Mouse (Mus musculus): ENCODE measurements around the gene Adcy9. TPM values are rescaled to one million over a fixed set of nuclear protein-coding genes. Genes with fewer than 3 reads are reported as not detected.

The Adcy9 gene
- polyA plus RNA-seq, 1 experiment from 2014 or later = 10.4 TPM

DNA sequence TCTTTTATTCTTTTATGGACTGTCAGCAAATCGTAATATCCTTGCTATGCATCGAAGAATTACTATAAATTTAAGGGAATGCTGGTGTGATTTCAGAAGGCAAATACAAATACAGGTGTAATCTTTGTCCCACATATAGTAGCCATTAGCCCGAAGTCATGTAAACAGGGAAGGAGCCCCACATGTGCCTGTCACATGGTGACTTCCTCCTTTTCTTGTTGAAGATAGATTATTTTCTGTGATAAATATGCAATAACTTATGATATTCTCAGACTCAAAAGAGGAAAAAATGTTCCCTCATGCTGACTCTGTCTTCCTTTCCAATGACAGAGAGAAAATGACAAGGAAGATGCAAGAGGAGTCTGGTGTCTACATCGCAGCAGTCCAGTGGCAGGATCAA lies 112.5 kb downstream of the Adcy9 start:
- H3K27ac ChIP-seq = no peak overlapping the region
- no peaks in the 10 kb centered on the region for H3K79me2 ChIP-seq (ENCODE audit: inconsistent target)
- H3K36me3 ChIP-seq (ENCODE audit: inconsistent target) = peaks cover 24% of the 10 kb centered on the region; the same call in 1 of the 2 replicates
- WGBS (ENCODE audit: missing documents) = 70% methylated on average over 4 of the region's 4 CpGs
- no peak overlapping the region for H3K4me3 ChIP-seq (ENCODE audit: inconsistent target)

DNA sequence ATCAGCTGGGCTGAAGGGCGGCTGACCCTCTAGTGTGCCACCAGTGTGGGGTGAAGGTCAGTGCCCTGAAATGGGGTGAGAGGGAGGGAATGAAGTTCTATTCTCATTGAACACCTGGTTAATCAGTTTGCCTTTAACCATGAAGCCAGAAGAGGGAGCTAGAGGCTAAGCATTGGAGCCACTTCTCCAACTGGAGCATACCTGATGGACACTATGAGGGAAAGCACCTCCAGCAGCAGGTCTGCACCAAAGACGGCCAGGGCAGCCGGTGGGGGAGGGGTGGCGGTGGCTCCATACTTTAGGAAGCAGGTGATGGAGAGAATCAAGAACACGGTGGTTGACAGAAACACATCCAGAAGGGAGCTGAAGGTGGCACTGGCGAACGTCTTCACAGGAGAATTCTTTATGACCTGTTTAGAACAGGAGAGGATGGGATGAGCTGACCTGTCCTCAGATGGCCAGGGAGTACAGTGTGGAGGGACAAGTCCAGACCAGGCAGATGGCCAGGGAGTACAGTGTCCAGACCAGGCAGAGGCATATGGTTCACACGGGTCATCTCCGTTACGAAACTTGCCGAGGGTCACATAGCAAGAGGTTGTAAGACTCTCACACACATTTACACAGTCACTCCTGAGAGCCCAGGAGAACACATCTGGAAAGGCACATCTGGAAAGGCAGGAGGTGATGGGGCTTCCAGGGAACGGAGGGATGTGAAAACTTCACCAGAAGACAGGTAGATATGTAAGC lies 115.9 kb downstream of the Adcy9 start:
- Histone ChIP-seq H3K27ac (no peak overlapping the region), H3K36me3 (ENCODE audit: inconsistent target) (peaks cover 37% of the 10 kb centered on the region; the same call in 1 of the 2 replicates), H3K4me3 (ENCODE audit: inconsistent target) (no peak overlapping the region), H3K79me2 (ENCODE audit: inconsistent target) (no peaks in the 10 kb centered on the region)
- 82% methylated on average over 12 of the region's 12 CpGs for WGBS (ENCODE audit: missing documents)

DNA sequence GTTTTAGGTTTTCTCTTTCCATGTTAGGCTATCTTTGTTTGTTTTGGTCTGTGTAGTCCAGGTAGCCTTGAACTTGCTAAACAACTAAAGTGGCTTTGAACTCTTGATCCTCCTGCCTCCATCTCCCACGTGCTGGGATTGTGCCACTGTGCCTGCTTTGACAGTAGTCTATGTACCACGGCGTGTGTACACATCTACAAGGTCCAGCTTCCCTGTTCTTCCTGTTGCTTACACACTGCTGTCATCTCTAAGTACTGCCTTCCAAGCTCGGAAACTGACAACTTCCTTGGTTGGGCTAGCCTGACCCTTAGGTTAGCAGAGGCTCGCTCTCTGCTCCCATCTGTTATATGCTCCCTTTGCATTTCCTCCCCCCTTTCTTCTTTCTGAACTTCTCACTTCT lies 116.7 kb downstream of the Adcy9 start:
- WGBS (ENCODE audit: missing documents) = 82% methylated on average over 5 of the region's 5 CpGs
- Histone ChIP-seq H3K27ac (no peak overlapping the region), H3K4me3 (ENCODE audit: inconsistent target) (no peak overlapping the region), H3K36me3 (ENCODE audit: inconsistent target) (peaks cover 44% of the 10 kb centered on the region), H3K79me2 (ENCODE audit: inconsistent target) (no peaks in the 10 kb centered on the region)

DNA sequence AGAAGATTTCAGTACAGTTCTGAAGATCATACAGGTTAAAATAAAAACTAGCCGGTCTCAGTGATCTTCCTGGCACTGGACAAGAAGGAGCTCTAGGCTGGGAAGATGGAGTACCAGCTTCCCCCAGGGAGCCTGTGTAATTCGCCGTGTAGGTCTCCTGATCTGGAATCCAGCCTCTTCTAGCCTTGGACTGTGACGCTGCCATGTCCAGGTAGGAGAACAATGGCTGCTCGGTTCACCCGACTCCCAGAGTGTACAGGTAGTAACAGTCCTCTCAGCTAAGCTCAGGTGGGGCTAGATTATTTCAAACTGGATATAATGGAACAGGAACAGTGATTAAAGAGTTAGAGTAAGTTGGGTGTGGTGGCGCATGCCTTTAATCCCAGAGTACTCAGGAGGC lies 120.0 kb downstream of the Adcy9 start:
- no peak overlapping the region for H3K27ac ChIP-seq
- 96% methylated on average over 7 of the region's 7 CpGs for WGBS (ENCODE audit: missing documents)
- H3K36me3 ChIP-seq (ENCODE audit: inconsistent target) = peaks cover 56% of the 10 kb centered on the region
- H3K4me3 ChIP-seq (ENCODE audit: inconsistent target) = no peak overlapping the region
- H3K79me2 ChIP-seq (ENCODE audit: inconsistent target) = no peaks in the 10 kb centered on the region

DNA sequence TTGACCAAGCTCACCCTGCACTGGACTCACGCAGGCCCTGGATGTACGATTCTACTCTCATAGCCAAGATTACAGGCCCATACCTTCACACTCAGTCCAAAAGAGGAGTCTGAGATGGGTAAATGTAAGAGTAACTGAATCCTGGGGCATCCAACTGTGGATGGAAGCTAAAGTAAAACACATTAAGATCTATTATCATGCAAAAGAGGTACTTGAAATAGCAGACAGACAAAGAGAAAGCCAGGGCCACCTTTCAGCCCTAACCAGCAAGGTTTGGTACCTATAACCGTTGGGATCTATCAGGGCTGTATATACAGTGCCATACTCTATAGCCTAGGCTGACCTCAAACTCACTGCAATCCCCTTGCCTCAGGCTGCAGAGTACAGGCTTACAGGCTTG lies 127.0 kb downstream of the Adcy9 start:
- no peaks in the 10 kb centered on the region for H3K79me2 ChIP-seq (ENCODE audit: inconsistent target)
- no peak overlapping the region for H3K4me3 ChIP-seq (ENCODE audit: inconsistent target)
- H3K27ac ChIP-seq = no peak overlapping the region
- WGBS (ENCODE audit: missing documents) = 94% methylated on average over 3 of the region's 3 CpGs
- H3K36me3 ChIP-seq (ENCODE audit: inconsistent target) = peaks cover 29% of the 10 kb centered on the region

DNA sequence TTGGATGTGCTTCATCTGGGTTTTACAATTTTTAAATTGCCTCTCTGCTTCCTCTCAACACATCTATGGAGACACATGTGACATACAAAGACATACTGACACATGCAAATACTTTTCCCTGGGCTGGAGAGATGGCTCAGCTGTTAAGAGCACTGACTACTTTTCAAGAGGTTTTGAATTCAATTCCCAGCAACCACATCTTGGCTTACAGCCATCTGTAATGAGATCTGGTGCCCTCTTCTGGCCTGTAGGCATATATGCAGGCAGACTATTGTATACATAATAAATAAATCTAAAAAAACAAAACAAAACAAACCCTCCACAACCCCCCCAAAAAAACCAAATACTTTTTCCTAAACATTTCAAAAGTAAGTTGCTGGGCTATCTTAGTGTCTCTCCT lies 130.8 kb downstream of the Adcy9 start:
- Histone ChIP-seq H3K27ac (no peak overlapping the region), H3K79me2 (ENCODE audit: inconsistent target) (no peaks in the 10 kb centered on the region), H3K4me3 (ENCODE audit: inconsistent target) (no peak overlapping the region), H3K36me3 (ENCODE audit: inconsistent target) (peaks cover 23% of the 10 kb centered on the region; the same call in 1 of the 2 replicates)

DNA sequence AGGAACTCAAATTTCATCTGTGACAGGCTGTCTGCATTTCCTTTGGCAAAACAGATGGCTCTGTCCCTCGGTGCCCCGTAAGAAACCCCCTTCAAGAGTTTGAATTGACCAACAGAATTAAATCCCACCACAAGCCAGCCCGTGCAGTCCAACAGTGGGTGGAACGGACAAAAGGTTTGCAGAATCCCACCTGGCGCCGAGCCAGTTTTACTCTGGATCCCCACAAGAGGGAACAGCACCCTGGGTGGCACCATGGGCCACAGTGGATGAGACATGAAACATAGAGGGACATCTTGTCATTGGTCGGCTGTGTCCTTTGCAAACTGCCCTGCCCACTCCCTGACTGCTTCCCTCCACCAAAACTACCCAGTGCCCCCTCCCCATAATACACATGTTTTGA lies 133.7 kb downstream of the Adcy9 start:
- 98% methylated on average over 7 of the region's 7 CpGs for WGBS (ENCODE audit: missing documents)
- Histone ChIP-seq H3K79me2 (ENCODE audit: inconsistent target) (no peaks in the 10 kb centered on the region), H3K36me3 (ENCODE audit: inconsistent target) (peaks cover 19% of the 10 kb centered on the region; the same call in 1 of the 2 replicates), H3K4me3 (ENCODE audit: inconsistent target) (no peak overlapping the region), H3K27ac (no peak overlapping the region)

DNA sequence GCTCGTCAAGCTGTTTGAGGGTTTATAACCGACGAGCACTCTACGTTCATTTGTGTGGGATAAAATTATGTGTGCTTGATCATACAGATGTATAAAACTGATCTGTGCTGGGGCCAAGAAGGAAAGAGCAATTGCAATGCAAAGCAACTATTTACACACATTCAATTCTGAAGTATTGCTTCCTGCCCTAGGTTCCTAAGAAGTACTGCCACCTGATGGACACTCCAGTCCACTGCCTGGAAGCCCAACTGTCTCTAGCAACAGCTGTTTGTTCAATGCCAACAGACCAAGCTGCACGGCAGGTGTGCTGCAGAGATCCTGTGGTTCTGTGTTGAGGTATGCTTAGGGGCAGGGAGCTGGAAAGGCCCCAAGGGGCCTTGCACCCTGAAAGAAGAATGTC lies 135.0 kb downstream of the Adcy9 start:
- no peak overlapping the region for H3K4me3 ChIP-seq (ENCODE audit: inconsistent target)
- no peak overlapping the region for H3K27ac ChIP-seq
- H3K79me2 ChIP-seq (ENCODE audit: inconsistent target) = no peaks in the 10 kb centered on the region
- 81% methylated on average over 5 of the region's 5 CpGs for WGBS (ENCODE audit: missing documents)
- H3K36me3 ChIP-seq (ENCODE audit: inconsistent target) = peaks cover 19% of the 10 kb centered on the region; the same call in 1 of the 2 replicates

DNA sequence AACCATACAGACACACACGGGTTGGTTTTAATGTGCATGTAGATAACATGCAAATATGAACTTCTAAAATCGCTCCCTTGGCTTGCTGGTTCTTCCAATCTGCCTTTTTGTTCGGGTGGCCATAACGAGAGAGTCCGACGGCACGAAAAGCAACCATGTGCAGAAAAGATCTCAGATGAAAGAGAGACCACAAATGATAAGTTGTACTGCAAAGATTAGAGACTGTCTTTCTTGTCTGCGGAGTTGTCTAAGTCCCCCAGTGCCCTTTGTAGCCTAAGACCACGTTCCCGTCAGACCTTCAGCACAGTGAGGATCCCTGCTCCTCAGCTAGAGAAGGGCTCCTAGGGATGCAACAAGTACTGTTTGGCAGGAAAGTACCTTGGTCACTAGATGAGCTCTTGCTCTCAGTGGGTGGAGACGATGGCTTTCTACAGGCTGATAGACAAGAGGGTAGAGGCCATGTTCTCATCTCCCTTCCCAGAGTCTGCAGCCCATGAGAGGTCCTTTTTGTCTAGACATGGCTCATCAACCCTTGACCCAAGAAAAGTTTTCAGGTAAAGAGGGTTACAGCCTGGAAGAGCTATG lies 136.9 kb downstream of the Adcy9 start:
- H3K4me3 ChIP-seq (ENCODE audit: inconsistent target) = no peak overlapping the region
- H3K27ac ChIP-seq = no peak overlapping the region
- no peaks in the 10 kb centered on the region for H3K79me2 ChIP-seq (ENCODE audit: inconsistent target)
- 98% methylated on average over 10 of the region's 11 CpGs for WGBS (ENCODE audit: missing documents)
- H3K36me3 ChIP-seq (ENCODE audit: inconsistent target) = peaks cover 12% of the 10 kb centered on the region; the same call in 1 of the 2 replicates

DNA sequence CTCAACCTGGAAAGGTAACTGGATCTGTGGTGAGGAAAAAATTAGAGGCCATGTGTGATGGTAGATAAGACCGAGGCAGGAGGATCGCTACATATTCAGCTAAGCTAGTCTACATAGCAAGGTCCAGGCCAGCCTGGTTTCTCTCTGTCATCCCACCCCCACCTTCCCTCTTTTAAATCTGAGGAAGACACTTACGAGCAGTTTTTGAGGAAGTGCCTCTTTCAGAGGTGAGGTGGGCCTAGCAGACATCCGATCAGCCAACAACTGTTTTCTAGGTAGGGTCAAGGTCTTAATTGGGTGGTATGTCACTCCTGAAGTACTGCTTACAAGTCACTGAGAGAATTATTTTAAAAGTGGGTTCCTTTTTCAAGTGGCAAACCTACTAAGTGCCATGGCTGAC lies 138.8 kb downstream of the Adcy9 start:
- Histone ChIP-seq H3K36me3 (ENCODE audit: inconsistent target) (no peaks in the 10 kb centered on the region), H3K4me3 (ENCODE audit: inconsistent target) (no peak overlapping the region), H3K27ac (no peak overlapping the region), H3K79me2 (ENCODE audit: inconsistent target) (no peaks in the 10 kb centered on the region)
- 48% methylated on average over 4 of the region's 4 CpGs for WGBS (ENCODE audit: missing documents)

DNA sequence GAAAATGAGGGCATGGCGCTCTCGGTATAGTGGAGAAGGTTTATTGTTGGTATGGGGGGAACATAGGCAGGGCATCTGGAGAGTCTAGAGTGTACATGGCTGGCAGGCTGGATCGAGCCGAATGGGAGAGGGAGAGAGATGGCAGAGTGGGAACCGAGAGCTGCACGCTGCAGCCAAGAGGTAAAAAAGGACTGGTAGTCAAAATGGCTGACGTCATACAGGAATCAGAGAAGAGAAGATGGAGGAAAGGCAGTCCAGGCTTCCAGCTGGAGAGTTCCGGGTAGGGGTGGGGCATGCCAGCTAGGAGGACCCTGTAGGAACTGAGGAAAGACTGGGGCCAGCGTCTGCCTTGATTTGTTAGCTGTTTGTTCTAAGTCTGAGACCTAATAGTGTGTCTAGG lies 139.3 kb downstream of the Adcy9 start:
- Histone ChIP-seq H3K4me3 (ENCODE audit: inconsistent target) (no peak overlapping the region), H3K79me2 (ENCODE audit: inconsistent target) (no peaks in the 10 kb centered on the region), H3K27ac (no peak overlapping the region), H3K36me3 (ENCODE audit: inconsistent target) (no peaks in the 10 kb centered on the region)
- whole genome bisulfite sequencing (ENCODE audit: missing documents) = 97% methylated on average over 7 of the region's 9 CpGs

DNA sequence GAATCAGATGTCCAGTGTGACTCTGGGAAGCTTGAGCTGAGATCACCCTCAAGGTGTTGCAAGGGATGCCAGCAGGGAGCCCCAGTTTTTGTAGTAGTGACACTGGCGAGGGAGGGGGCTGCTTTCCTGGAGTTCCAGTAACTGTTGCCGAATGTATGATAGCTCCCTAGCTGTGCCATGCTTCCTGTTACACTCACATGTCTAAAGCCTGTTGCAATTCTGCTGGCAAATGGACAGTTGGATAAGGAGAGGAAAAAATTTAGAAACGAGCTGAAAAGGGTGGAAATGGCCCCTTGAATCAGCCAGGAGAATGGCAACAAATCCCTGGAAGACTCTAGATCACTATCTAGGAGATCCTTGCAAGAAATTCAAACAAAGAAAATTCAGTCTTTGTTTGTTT lies 140.7 kb downstream of the Adcy9 start:
- H3K36me3 ChIP-seq (ENCODE audit: inconsistent target) = no peaks in the 10 kb centered on the region
- no peak overlapping the region for H3K27ac ChIP-seq
- H3K79me2 ChIP-seq (ENCODE audit: inconsistent target) = no peaks in the 10 kb centered on the region
- H3K4me3 ChIP-seq (ENCODE audit: inconsistent target) = no peak overlapping the region
- WGBS (ENCODE audit: missing documents) = 67% methylated on average over 3 of the region's 3 CpGs

DNA sequence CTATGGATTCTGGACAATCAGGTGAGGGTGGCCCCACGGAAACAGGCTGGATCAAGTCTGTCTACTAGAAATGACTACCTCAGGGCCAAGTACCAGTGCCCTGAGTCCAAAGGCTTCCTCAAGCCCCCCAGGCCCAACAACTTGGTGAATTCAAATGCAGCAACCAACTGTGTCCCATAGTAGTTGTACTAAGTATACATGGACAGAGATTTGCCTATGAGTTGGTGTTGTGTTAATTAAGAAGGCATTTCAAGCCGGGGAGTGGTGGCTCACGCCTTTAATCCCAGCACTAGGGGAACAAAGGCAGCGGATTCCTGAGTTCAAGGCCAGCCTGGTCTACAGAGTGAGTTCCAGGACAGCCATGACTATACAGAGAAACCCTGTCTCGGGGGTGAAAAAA lies 143.7 kb downstream of the Adcy9 start:
- no peaks in the 10 kb centered on the region for H3K79me2 ChIP-seq (ENCODE audit: inconsistent target)
- WGBS (ENCODE audit: missing documents) = 94% methylated on average over 5 of the region's 5 CpGs
- no peaks in the 10 kb centered on the region for H3K36me3 ChIP-seq (ENCODE audit: inconsistent target)
- no peak overlapping the region for H3K27ac ChIP-seq
- no peak overlapping the region for H3K4me3 ChIP-seq (ENCODE audit: inconsistent target)

DNA sequence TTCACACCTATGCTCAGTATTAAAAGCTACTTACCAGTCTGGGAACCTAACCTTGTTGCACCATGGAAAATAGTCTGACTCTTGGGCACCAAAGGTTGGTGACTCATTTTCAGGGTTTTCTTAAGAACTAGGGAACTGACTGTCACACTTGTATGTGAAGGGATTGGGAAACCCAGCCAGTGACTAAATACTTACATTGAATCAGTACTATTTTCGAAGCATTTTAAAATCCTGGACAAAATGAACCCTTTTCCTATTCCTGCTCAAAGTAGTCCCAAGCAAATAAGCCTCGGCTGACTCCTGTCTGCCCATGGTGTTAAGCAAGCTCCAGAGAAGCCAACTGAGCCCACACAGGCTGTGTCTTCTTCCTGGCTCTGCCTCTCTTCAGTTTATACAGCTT lies 144.1 kb downstream of the Adcy9 start:
- WGBS (ENCODE audit: missing documents) = 82% methylated on average over 2 of the region's 2 CpGs
- Histone ChIP-seq H3K27ac (no peak overlapping the region), H3K79me2 (ENCODE audit: inconsistent target) (no peaks in the 10 kb centered on the region), H3K4me3 (ENCODE audit: inconsistent target) (no peak overlapping the region), H3K36me3 (ENCODE audit: inconsistent target) (no peaks in the 10 kb centered on the region)

DNA sequence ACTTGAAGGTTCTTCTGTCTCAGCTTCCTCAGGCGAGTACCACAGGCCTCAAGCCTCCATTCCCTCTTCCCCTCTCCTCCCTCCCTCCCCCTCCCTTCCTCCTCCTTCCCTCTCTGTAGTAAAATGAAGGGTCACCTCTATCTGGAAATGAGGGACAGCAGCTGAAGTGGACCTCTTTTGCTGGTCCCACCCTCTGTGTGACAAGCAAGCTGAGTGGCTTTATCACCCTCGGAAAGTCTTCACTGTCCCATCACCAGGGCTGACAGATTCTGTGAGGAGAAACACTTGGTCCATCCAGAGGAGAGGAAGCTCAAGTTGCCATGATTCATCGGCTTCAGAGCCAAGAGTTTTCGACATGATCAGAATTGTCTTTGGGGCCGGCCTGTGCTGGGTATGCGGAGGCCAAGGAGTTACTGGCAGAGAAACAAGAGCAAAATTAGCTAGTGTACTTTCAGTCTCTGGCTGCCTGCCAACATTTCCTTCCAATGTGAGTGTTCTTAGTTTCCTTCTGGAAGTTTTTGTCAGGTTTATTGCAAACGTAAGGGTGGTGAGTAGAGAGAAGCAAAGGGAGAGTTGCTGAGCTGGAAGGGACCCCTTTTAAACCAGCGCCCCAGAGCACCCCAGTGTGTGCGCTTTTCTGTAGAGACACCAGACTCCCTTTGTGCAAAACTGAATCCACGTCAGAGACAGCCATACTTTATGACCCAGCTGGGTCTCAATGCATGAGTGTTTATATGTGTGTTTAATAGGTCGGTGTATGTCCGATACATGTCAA lies 146.4 kb downstream of the Adcy9 start:
- Histone ChIP-seq H3K4me3 (ENCODE audit: inconsistent target) (no peak overlapping the region), H3K27ac (no peak overlapping the region), H3K36me3 (ENCODE audit: inconsistent target) (no peaks in the 10 kb centered on the region), H3K79me2 (ENCODE audit: inconsistent target) (no peaks in the 10 kb centered on the region)
- 83% methylated on average over 11 of the region's 12 CpGs for WGBS (ENCODE audit: missing documents)

All from macrophage (primary cell).